Mouse (Mus musculus) forebrain, embryonic 15.5 days (tissue): ENCODE measurements around the gene Rrad. TPM values are rescaled to one million over a fixed set of nuclear protein-coding genes. Genes with fewer than 3 reads are reported as not detected.
"Not testable (repeated sequence)": the region's sequence is repeated elsewhere in the genome, so short reads cannot be mapped to it uniquely, and the experiment has no call there.

Experiments
- ATAC-seq: fragments of 200-750 bp; cut with Nextera tagmentation; replicated peaks from 2 replicates; pipeline ENCODE4 v1.8.0; 2017; ENCODE audit warnings: mild to moderate bottlenecking, moderate TSS enrichment, moderate library complexity
- H3K27ac ChIP-seq: fragments of 300-500 bp; sonication (generic); replicated peaks from 2 replicates; pipeline ENCODE4 v1.5.1; 2015; ENCODE audit warnings: mild to moderate bottlenecking, inconsistent platforms
- H3K27me3 ChIP-seq: fragments of 300-500 bp; sonication (generic); 2 replicates; pipeline ENCODE4 v1.6.1; 2015; ENCODE audit warnings: inconsistent platforms
- H3K36me3 ChIP-seq: fragments of 300-500 bp; sonication (generic); 2 replicates; pipeline ENCODE4 v1.6.1; 2015; ENCODE audit warnings: mild to moderate bottlenecking, inconsistent platforms
- H3K4me1 ChIP-seq: fragments of 300-500 bp; sonication (generic); 2 replicates; pipeline ENCODE4 v1.6.1; 2015; ENCODE audit warnings: inconsistent platforms
- H3K4me2 ChIP-seq: fragments of 300-500 bp; sonication (generic); replicated peaks from 2 replicates; pipeline ENCODE4 v1.6.1; 2015; ENCODE audit warnings: mild to moderate bottlenecking, inconsistent platforms
- H3K4me3 ChIP-seq: fragments of 300-500 bp; sonication (generic); 2 replicates; pipeline ENCODE4 v1.5.1; 2015; ENCODE audit warnings: mild to moderate bottlenecking, inconsistent platforms
- H3K9ac ChIP-seq: fragments of 300-500 bp; sonication (generic); replicated peaks from 2 replicates; pipeline ENCODE4 v1.6.1; 2015; ENCODE audit warnings: mild to moderate bottlenecking, inconsistent platforms
- H3K9me3 ChIP-seq: fragments of 300-500 bp; sonication (generic); 2 replicates; pipeline ENCODE4 v1.6.1; 2016; ENCODE audit warnings: inconsistent platforms
- WGBS: fragments of 180-500 bp; shearing (Covaris S2); methylation state at CpG from one replicate; pipeline ENCODE4 v1.1.7; 2015; ENCODE audit warnings: mixed read lengths; 5-methylcytosine and 5-hydroxymethylcytosine counted together
- polyA plus RNA-seq: library from polyadenylated mRNA; unstranded; fragments of >200 nt; fragmentation: Nextera tagmentation; extraction: Ambion mirVana; gene quantifications from 2 replicates; pipeline ENCODE4 v1.2.1, GENCODE M21; 2015

Rrad gene
- polyA plus RNA-seq = 2.4 and 3.0 TPM in 2 replicates

DNA sequence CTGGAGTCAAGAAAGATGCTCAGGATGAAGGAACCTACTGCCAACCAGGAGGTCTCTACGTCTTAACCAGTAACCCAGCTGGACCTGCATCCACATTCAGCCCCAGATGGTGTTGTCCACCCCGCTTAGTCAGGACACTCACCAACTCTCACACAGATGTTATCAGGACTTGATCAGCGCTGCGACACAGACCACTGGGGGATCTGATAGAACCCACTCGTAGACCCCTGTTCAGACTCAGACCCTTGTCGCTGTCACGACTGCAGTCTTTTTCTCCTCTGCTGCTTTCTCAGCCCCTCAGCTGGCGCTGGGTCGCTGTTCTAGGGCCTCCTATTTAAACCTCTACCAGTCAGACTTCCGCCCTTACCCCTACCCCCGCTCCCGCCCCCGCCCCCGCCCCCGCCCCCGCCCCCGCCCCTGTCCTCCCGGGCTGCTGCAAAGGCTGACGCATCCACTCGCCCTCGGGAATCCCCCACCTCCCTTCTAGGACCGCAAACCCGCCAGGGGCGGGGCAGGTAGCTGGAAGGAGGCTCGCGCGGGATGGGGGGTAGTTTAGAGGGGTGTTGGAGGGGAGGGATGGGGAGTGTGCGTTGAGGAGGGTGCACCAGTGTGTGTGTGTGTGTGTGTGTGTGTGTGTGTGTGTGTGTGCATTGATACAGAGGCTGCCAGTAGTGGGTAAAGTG lies at the start of gene Rrad:
Rrad (minus strand) TSS at position 347 of the 683 bp plus-strand sequence.
- Histone ChIP-seq H3K27ac (no peak within 1 kb of the TSS), H3K4me1 (peaks cover 12% of the 10 kb centered on the region), H3K4me2 (peak within 1 kb of the TSS; percentile 57), H3K9ac (peak within 1 kb of the TSS; percentile 42), H3K36me3 (peaks cover 7% of the 10 kb centered on the region; the same call in 1 of the 2 replicates), H3K9me3 (no peaks in the 10 kb centered on the region), H3K4me3 (peak within 1 kb of the TSS; percentile 35), H3K27me3 (peaks cover 18% of the 10 kb centered on the region)
- 2% methylated on average over 28 of the region's 28 CpGs for WGBS
- peak; percentile 62 for ATAC-seq

DNA sequence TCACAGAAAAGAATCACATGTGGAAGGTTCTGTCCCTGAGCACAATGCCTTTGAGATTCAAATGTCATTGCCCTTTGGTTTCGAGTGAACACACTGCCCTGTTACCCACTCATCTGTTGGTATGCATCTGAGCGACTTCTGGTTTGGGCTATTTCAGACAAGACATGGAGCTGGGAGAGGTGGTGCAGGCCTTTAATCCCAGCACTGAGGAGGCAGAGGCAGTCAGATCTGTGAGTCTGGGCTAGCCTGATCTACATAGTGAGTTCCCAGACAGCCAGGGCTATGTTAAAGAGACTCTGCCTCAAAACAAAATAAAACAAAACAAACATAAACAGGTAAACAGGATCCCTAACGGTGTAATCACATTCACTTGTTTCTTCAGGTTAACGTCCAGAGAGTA lies 24.5 kb upstream of the Rrad start:
- Histone ChIP-seq H3K27me3 (no peaks in the 10 kb centered on the region), H3K4me3 (no peak overlapping the region), H3K4me2 (no peak overlapping the region), H3K36me3 (no peaks in the 10 kb centered on the region), H3K27ac (no peak overlapping the region), H3K9me3 (no peaks in the 10 kb centered on the region), H3K9ac (no peak overlapping the region), H3K4me1 (no peaks in the 10 kb centered on the region)
- ATAC-seq = no peak
- 77% methylated on average over 4 of the region's 4 CpGs for WGBS

DNA sequence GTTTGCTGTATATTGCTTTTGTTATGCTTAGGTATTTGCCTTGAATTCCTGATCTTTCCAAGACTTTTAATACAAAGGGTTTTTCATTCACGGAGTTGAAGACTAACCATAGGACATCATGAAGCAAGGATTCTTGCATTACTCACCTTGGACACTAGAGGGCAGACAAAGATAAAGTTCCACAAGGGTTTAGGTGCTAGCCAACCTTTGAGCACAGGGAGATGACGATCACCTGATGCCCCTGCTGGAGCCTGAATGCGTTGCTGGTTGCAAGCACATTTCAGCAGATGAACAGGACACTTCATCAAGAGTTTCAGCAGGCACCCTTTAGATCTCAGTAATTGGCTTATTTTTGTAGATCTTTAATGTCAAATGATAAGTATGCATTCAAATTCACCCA lies 23.9 kb upstream of the Rrad start:
- Histone ChIP-seq H3K4me2 (no peak overlapping the region), H3K27ac (no peak overlapping the region), H3K4me3 (no peak overlapping the region), H3K4me1 (no peaks in the 10 kb centered on the region), H3K9ac (no peak overlapping the region), H3K27me3 (no peaks in the 10 kb centered on the region), H3K9me3 (no peaks in the 10 kb centered on the region), H3K36me3 (no peaks in the 10 kb centered on the region)
- peak; percentile 80 for ATAC-seq
- WGBS = 2% methylated on average over 3 of the region's 3 CpGs

DNA sequence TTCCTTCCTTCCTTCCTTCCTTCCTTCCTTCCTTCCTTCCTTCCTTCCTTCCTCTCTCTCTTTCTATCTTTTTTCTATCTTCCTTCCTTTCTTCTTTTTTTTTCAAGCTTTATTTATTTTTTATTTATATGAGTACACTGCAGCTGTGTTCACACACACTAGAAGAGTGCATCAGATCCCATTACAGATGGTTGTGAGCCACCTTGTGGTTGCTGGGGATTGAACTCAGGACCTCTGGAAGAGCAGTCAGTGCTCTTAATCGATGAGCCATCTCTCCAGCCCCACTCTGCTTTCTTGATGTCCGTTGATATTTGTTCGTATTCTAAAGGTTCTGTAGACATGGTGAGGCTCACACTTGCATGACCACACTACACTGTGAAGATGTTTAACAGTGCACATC lies 13.1 kb upstream of the Rrad start:
- WGBS = 61% methylated on average over 3 of the region's 3 CpGs
- H3K27ac ChIP-seq, ATAC-seq, H3K9me3 ChIP-seq, H3K4me2 ChIP-seq, H3K36me3 ChIP-seq, H3K9ac ChIP-seq, H3K27me3 ChIP-seq, H3K4me3 ChIP-seq: not testable (repeated sequence)
- peaks cover 21% of the 10 kb centered on the region for H3K4me1 ChIP-seq

DNA sequence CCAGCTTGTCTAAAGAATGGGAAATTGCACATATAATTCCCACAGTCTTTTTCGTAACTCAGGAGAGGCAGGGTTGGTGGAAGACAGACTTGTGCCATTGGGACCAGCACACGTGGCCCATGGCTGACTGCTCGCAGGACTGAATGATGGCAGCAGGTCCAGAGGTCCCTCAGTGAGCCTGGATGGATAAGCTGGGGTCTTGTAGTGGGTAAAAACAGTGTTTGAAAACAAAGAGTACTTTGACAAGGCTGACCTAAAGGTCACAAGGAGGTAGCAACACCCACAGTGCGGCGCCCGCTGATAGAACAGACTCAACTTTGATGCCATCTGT lies 11.2 kb upstream of the Rrad start:
- H3K36me3 ChIP-seq = peaks cover 18% of the 10 kb centered on the region; the same call in 1 of the 2 replicates
- H3K4me3 ChIP-seq = peak overlapping the region; percentile 82
- H3K9ac ChIP-seq = peak overlapping the region; percentile 83
- 79% methylated on average over 6 of the region's 6 CpGs for WGBS
- peak overlapping the region; percentile 91 for H3K4me2 ChIP-seq
- H3K27ac ChIP-seq = peak overlapping the region; percentile 89
- H3K9me3 ChIP-seq = no peaks in the 10 kb centered on the region
- peaks cover 21% of the 10 kb centered on the region for H3K4me1 ChIP-seq
- ATAC-seq = peak; percentile 24
- H3K27me3 ChIP-seq = no peaks in the 10 kb centered on the region

DNA sequence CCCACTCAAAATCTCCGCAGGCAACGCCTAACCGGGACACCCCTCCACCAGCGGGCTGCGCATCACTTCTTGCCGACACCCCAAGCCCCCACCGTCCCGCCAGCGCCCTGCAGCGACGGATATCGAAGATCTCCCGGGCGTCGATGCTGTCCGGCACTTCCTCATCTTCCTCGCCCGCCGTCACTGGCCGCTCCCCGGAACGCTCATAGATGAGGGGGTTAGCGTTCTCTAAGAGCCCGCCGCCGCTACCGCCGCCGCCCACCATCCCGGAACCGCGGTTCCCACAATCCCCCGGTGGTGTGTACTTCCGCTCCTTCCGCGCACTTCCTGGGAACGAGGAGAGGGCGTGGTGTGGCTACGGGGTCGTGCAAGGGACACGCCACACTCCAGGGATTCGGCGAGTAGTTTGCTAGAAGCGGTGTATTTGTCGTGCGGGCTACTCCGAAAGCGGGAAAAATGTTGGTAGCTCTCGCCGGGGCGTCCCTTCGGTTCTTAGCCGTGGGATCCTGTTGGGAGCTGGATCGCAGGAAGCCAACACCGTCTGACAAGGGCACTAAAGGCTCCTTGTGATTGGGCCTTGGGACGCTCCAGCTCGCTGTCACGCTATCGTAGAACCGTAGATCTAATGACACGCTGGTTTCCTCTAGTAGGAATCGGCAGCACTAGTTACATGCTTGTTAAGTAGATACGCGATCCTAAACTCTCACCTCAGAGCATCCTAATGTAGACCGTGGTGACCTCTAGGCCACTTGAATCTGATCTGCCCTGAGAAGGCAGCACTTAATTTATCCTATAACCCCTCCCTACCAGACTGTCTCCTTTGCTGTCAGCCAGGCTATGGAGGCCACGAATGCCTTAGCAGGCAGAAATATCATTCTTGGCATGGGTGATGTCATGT lies 10.5 kb upstream of the Rrad start, which contains the start of gene Ciao2b:
Ciao2b (minus strand) TSS at position 540 of the 898 bp plus-strand sequence.
- Histone ChIP-seq H3K4me3 (peak within 1 kb of the TSS; percentile 82), H3K27me3 (no peaks in the 10 kb centered on the region), H3K9ac (peak within 1 kb of the TSS; percentile 83), H3K36me3 (peaks cover 18% of the 10 kb centered on the region; the same call in 1 of the 2 replicates), H3K4me1 (peaks cover 21% of the 10 kb centered on the region), H3K9me3 (no peaks in the 10 kb centered on the region), H3K4me2 (peak within 1 kb of the TSS; percentile 91), H3K27ac (peak within 1 kb of the TSS; percentile 89)
- peak; percentile 98 for ATAC-seq
- WGBS = under 1% methylated on average over 66 of the region's 66 CpGs

DNA sequence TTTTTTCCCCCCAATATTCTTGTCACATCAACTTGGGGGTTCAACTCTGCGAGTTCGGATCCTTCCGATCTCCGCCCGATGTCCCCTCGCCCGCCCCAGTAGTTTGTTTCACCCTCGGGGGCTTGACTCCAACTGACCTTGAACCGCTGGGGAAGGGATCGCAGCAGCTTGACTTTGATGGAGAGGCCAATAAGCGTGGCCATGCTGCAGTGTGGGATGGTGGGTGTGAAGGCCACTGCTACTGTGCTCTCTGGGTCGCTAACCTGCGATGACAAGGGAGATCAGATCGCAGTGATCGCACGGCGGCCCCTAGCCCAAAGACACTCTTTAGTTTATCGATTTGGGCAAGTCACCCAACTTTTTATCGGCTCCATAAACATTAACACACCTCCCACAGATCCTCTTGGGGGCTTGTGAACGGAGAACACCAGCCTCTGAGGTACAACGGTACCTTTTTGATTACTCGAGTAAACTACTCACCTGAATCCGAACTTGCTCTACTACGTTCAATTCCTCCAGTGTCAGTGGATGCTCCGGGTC lies 9.8 kb upstream of the Rrad start:
- WGBS = 11% methylated on average over 25 of the region's 25 CpGs
- Histone ChIP-seq H3K4me2 (peak overlapping the region; percentile 91), H3K36me3 (peaks cover 18% of the 10 kb centered on the region; the same call in 1 of the 2 replicates), H3K4me3 (peak overlapping the region; percentile 82), H3K27me3 (no peaks in the 10 kb centered on the region), H3K9ac (peak overlapping the region; percentile 83), H3K4me1 (peaks cover 21% of the 10 kb centered on the region), H3K9me3 (no peaks in the 10 kb centered on the region), H3K27ac (peak overlapping the region; percentile 89; the same call in 1 of the 2 replicates)
- ATAC-seq = peak; percentile 17

DNA sequence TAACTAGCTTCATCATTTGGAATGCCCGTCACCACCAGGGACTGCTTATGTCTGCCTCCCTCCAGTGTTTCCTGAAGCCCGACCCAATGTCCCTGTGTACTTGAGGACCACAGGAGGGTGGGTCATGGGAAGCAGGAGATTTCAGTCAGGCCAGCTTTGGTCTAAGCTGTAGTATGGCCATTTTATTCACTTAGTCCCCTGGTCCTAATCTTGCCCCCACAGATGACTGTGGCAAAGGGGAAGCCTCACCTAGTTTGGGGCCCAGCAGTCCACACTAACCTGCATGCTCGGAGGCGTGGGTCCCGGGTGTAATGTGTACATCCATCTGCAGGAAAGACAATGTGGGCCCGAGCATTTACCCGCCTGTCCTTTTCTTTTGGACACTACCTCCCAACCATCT lies 9.1 kb upstream of the Rrad start:
- no peak overlapping the region for H3K27ac ChIP-seq
- 88% methylated on average over 7 of the region's 7 CpGs for WGBS
- H3K36me3 ChIP-seq = peaks cover 18% of the 10 kb centered on the region; the same call in 1 of the 2 replicates
- peak overlapping the region; percentile 91 for H3K4me2 ChIP-seq
- no peak overlapping the region for H3K9ac ChIP-seq
- peaks cover 21% of the 10 kb centered on the region for H3K4me1 ChIP-seq
- H3K9me3 ChIP-seq = no peaks in the 10 kb centered on the region
- no peaks in the 10 kb centered on the region for H3K27me3 ChIP-seq
- ATAC-seq = no peak
- H3K4me3 ChIP-seq = peak overlapping the region; percentile 82

DNA sequence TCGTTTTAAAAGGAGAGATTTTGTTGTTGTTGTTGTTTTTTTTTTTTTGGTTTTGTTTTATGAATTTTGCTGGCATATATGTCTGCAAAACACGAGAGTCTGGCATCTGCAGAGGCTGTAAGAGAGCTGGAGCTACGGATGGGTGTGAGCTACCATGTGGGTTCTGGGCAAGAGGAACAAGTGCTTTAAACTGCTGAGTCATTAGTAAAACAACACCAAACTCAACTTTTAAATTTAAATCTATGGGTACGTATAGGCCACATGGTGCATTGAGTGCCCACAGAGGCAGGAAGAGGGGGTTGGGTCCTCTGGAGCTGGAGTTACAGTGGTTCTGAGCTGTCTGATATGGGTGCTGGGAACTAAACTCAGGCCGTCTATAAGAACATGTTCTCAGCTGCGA lies 6.9 kb upstream of the Rrad start:
- no peaks in the 10 kb centered on the region for H3K27me3 ChIP-seq
- no peak overlapping the region for H3K4me3 ChIP-seq
- no peaks in the 10 kb centered on the region for H3K9me3 ChIP-seq
- H3K4me2 ChIP-seq = no peak overlapping the region
- WGBS = 94% methylated on average over 6 of the region's 6 CpGs
- H3K27ac ChIP-seq = no peak overlapping the region
- ATAC-seq = no peak
- H3K4me1 ChIP-seq = peaks cover 21% of the 10 kb centered on the region
- H3K9ac ChIP-seq = no peak overlapping the region
- peaks cover 25% of the 10 kb centered on the region; the same call in 1 of the 2 replicates for H3K36me3 ChIP-seq

DNA sequence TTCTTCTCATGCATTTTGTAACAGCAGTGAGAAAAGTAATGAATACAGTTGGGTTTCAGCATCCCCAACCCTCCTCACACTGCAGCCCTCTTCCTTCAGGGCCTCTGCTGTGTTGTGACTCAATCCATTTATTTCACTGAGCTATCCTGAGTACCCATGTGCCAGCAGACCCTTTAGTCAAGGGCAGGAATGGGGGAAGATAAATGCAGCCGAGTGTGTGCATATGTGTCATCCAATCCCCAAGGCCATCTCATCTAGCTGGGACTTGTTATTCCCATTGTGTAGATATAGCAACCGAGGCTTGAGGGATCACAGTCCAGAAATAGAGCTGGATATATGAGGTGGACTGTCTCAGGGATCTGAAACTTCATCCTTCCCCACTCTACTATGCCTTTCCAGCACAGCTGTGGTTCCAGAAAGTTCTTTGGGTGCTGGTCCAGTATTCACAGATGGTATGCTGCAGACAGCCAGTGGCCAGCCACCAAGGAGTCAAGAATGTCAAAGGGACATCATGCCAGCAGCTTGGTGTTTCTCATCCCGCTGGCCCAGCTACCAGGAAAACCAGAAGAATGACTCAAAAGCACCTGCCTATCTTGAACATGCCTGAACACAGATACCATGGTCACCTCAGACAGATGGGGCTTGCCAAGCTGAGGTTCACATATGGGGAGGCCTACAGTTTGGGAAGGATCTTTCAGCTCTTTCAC lies 4.0 kb upstream of the Rrad start:
- Histone ChIP-seq H3K4me3 (no peak overlapping the region), H3K4me1 (peaks cover 16% of the 10 kb centered on the region), H3K4me2 (no peak overlapping the region), H3K9ac (no peak overlapping the region), H3K27me3 (peaks cover 7% of the 10 kb centered on the region), H3K36me3 (peaks cover 25% of the 10 kb centered on the region; the same call in 1 of the 2 replicates), H3K9me3 (no peaks in the 10 kb centered on the region), H3K27ac (no peak overlapping the region)
- no peak for ATAC-seq
- 91% methylated on average over 3 of the region's 3 CpGs for WGBS

DNA sequence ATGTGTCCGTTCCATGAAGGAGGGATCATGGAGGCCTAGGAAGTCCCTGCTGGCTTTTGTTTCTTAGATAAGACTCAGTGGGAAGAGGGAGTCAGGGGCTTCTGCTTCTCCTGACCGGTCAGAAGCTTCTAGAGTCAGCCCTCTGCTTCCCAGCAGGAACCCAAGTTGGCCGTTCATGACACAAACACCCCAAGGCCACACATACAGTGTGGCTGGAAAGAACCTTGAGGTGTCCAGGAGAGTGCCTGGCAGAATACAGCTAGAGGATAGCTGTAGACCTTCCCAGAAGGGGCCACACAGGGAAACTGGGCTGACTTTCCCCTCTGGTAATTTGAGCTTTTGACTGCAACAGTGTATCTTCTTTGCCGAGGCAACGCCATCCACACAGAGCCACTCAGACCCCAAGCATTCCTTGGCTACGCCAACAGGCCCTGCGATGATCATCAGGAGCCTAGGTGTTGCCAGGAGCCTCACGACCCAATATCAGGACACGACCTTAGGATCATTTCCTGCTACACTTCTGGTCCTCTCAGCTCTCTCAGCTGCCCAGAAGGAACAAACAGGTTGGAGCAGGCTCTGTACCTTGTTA lies 2.1 kb upstream of the Rrad start:
- no peak for ATAC-seq
- 74% methylated on average over 9 of the region's 9 CpGs for WGBS
- no peak overlapping the region for H3K4me3 ChIP-seq
- H3K36me3 ChIP-seq = peaks cover 11% of the 10 kb centered on the region; the same call in 1 of the 2 replicates
- H3K9me3 ChIP-seq = no peaks in the 10 kb centered on the region
- no peak overlapping the region for H3K4me2 ChIP-seq
- H3K9ac ChIP-seq = no peak overlapping the region
- no peak overlapping the region for H3K27ac ChIP-seq
- peaks cover 18% of the 10 kb centered on the region for H3K27me3 ChIP-seq
- peaks cover 12% of the 10 kb centered on the region for H3K4me1 ChIP-seq
